Mouse (Mus musculus) liver, postnatal 0 days (tissue): ENCODE results near the gene Spdef.

Source experiments
- CTCF ChIP-seq: sonication (generic); IDR thresholded peaks from 2 replicates; pipeline ENCODE4 v1.5.1; 2016; ENCODE audit warnings: antibody characterized with exemption, low read depth
- EP300 ChIP-seq: IDR thresholded peaks from 2 replicates; pipeline ENCODE4 v1.6.1; 2016; ENCODE audit warnings: antibody characterized with exemption, low read depth, mild to moderate bottlenecking

DNA sequence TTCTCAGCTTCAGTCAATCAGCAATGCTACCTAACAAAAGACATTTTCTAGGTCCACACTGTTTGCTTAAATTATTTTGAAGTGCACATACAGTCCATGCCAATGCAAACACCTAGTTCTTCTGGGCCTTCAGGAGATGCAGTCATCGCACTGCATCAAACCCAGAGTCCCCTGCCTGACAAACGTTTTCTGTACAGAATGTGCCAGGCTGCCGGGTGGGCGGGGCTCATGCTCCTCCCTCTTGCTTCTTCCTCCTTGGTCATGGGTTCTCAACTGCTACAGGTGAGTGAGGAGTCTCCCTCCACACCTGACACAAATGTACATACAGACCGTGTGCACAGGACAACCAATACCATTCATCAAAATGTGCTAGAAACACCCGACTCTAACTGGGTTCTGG is 31.4 kb upstream of the Spdef start:
- TF ChIP-seq CTCF, result no peak
- TF ChIP-seq EP300, result no peak
